Mouse (Mus musculus): ENCODE results near the gene Etv6.

Gene Etv6

DNA sequence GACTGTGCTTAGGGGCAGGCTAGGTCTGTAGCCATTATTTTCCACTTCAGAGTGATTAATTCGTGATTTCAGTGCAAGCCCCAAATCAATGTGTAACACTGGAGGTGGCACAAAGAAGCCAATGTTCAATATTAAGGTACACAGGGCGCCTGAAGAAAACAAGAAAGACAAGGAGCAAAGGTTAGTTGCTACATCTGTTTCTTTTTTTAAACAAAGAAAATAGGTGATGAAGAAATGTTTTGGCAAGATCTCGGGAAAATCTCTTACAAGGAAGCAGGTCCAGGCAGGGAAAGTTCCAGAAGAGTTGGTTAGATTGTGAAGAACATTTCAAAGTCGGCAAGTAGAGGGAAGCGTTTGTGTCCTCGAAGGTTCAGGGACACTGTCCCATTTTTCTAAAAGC is 39.5 kb downstream of the Etv6 start:
- no peak for DNase-seq (ENCODE audit: low read depth, low spot score)

DNA sequence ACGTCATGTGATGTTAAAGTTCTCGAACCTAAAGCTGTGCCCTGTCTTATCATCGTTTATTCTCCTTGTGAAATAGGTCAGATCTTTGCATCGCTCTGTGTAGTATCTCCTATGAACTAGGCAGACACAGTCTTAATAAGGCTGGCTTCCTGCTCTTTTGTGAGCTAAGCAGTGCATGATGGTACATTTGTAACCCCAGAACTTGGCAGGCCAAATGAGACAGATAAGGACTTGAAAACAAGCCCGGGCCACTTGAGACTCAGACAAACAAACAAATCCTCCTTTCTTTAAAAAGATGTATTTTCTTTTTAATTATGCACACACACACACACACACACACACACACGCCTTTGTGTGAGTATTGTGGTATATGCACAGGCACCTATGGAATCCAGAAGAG is 42.5 kb downstream of the Etv6 start:
- no peak for DNase-seq (ENCODE audit: low read depth, low spot score)

DNA sequence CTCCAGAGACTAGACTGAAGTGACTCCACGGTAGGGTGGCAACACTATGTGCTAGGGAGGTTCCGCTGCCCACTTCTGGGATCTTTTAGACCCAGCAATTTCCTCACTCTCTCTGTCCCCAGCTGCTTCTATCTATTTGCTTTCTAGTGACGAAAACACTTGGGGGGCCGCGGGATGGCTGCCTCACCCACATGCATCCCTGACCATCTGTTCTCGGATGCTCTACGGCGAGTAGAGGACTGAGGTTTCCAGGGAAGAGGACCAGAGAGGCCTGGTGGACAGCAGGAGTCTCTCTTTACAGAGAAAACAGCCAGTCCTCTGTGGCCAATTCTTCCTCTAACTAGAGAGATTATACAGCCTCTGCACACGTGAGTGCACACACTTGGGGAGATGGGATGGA is 43.6 kb downstream of the Etv6 start:
- no peak for DNase-seq (ENCODE audit: low read depth, low spot score)

DNA sequence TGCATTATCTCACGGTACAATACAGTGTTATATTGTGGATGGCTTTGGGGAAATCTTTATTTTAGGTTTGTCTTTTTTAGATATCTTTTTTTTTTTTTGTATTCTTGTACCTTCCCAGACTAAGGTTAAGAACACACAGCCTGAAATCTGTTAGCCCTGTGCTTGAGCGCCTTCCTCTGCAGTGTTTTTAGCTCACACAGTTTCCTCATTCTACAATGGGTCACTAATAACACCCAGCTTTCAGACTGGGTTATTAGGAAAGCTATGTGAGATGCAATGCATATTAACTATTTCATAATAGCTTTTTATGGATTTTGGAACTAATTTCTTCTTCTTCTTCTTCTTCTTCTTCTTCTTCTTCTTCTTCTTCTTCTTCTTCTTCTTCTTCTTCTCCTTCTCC is 44.1 kb downstream of the Etv6 start:
- DNase-seq (ENCODE audit: low read depth, low spot score), result no peak

DNA sequence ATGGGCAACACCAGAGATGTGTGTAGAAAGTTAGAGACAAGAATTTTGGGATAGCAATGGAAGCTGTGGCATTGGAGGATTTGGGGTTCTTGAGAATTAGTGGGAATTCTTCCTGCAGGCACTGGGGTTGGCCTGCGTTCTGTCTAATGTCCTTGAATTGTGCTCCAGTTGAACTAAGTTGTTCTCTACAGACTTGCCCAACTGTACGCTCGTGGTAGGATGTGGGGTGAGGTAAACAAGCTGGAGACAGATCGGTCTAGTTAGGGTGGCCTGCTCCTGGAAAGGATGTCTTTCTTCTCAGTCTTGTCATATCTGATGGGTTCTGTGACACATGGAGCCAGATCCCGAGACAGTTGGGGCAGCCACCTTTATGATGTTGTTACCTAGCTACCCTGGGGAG is 45.4 kb downstream of the Etv6 start:
- DNase-seq (ENCODE audit: low read depth, low spot score), result no peak

DNA sequence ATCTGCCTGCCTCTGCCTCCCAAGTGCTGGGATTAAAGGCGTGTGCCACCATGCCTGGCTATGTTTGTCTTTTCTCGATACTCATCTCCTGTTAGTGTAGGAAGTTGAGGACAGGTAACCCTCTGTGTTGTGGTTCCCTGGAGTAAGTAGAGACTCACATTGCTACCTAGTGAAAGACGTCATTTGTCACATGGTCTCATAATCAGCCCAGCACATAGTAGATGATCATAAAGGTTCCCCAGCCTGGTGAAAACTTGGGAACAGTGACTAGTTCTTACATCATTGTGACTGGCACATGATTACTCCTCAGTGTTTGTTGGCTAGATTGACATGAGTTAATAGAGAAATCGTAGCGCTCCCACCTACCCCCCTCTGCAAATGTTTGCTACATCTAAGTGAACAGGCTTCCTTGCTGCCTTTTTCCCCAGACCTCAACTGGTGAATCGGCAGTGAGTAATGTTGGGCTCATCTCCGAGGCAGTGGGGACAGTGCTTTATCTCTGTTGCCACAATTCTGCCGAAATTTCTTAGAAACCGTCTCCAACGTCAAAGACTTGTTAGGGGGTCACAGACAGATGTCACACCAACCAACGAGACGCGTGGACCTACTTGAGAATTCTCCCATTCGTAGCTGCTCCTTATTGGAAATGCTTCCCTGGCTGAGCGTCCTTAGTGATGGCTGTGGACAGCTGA is 46.9 kb downstream of the Etv6 start:
- no peak for DNase-seq (ENCODE audit: low read depth, low spot score)

DNA sequence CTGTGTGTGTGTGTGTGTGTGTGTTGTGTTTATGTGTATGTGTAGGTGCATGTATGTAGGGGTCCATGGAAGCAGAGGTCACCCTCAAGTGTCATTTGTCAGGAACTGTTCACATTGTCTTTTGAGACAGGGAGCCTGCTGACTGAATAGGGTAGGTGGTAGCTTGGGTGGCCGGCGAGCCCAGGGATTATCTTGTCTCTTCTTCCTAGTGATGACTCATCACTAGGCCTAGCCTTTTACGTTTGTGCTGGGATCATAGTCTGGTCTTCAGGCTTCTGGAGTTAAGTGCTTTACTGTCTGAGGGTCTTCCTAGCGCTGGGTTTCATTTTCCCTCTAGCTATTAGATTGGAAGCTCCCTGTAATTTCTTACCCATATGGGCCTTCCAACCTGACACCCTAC is 47.9 kb downstream of the Etv6 start:
- no peak for DNase-seq (ENCODE audit: low read depth, low spot score)

DNA sequence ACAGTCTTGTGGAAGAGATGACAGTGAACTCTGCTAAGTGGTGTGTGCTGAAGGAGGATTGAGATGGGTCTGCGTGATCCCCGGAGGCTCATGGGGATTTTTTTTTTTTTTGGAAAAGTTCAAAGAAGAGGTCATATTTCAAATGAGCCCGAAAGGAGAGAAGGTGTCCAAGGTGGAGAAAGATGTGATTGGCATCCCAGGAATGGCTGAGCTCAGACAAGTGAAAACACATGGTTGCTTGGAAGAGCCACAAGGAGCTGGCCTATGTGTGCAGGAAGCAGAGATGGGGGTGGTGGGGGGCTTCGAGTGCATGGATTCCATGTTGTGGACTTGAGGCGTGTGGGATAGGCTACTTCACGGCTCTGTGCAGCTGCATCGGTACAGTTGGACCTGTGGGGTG is 50.9 kb downstream of the Etv6 start:
- peak; percentile 5 for DNase-seq (ENCODE audit: low read depth, low spot score)

DNA sequence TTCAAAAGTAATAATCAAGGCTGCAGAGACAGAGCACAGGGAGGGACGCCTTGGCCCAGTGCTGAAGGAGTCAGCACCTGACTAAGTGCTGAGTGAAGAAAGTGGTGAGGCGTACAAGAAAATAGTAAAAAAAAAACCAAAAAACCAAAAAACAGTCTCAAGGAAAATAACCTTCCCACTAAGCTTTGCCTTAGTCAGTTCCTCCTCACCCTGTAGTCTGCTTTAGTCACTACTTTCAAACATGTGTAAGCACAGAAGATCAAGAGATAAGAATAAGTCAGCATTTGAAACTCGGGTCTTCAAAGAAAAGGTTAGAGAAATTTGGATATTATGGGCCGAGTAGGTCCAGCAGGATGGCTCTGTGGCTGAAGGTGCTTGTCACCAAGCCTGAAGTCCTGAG is 52.2 kb downstream of the Etv6 start:
- DNase-seq (ENCODE audit: low read depth, low spot score), result no peak

DNA sequence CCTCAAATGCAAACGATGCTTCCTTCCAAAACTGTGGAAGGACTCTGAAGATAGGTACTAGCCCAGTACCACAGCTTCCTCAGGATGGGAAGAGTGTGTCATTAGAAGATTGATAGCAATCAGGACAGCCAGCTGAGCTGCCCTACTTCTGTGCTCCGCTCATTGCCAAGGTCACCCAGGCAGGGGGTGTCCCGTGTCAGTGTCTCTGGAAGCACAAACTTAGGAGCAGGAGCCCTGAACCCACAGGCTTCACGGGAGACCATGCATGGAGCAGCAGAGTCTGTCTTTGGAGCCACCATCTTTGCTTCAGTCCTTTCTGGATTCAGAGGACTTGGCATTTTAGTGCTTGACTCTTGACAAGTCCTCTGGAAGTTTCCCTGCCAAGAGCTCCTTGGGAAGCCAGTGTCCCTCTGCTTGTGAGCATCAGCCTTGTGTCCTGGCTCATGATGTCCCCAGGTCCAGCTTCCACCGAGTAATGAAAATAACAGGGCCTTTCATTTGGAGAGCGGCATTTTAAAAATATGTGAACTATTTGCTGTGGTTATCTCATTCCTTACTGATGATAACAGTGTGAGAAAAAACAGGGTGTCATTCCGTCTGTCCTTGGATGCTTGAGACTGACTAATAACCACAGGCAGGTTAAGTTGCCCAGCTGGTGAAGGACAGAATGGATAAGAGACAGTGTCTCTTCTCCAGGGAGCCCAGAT is 54.3 kb downstream of the Etv6 start:
- DNase-seq (ENCODE audit: low read depth, low spot score), result no peak

DNA sequence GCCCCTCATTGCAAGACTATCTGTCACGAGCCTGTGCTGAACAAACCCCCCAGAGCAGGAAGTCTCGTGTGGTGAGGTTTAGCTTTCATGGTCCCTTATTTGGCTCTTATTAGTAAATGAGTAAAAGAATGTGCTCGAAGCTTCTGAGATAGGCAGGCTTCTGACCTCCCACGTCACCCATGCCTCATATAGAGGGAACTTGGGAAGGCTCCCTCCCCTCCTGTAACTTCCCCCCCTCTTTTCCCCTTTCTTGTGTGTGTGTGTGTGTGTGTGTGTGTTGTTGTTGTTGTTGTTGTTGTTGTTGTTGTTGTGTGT is 54.8 kb downstream of the Etv6 start:
- DNase-seq (ENCODE audit: low read depth, low spot score), result no peak

DNA sequence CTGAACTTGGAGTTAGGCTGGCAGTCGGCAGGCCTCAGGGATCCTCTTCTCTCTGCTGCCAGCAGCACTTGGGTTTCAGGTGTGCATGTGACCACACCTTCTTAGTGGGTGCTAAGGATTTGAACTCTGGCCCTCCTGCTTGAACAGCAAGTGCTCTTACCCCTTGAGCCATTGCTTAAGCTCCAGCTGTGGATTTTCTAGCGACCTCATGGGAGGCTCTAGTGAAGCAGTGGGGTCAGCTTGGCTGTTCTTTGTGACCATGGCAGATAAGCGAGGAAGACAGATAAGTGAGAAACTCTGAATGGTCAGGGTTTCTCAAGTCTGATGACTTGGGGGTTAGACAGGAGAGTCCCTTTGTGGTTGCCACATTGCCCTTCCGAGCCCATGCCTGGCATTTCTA is 55.4 kb downstream of the Etv6 start:
- DNase-seq (ENCODE audit: low read depth, low spot score), result no peak

DNA sequence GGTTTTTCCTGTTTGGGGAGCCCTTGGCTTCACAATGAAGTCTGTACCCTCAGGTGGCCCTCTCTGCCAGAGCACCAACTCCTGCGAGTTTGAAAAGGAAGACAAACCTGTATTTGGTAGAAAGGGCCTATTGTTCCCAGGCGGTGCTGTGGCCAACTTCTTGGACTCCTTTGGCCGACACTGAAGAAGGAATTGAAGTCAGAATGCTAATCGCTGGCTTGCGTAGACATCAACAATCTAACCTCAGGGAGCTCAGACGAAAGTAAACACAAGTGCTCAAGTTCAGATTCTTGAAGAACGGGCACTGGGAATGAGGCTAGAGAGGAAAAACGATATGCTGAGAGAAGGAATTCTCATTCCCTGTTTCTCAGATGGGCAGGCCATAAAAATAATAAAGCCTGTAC is 55.9 kb downstream of the Etv6 start:
- peak; percentile 2 for DNase-seq (ENCODE audit: low read depth, low spot score)

DNA sequence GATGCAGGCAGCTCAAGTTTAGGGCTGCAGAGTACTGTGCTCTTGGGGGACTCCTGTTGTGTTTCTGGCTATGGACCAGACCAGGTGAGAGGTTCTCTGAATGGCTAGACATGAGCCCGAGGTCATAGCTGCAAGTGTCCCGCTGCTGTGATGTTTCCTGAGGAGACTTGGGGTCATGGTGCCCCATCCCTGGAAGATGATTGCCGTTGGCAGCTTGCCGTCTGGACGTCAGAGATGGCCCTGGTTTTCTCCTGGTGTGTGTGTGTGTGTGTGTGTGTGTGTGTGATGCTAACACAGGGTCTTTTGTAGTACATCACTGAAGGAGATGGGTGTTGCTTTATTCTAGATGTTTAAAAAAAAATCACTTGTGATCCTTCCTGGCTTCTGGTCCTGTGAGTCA is 58.6 kb downstream of the Etv6 start:
- no peak for DNase-seq (ENCODE audit: low read depth, low spot score)

DNA sequence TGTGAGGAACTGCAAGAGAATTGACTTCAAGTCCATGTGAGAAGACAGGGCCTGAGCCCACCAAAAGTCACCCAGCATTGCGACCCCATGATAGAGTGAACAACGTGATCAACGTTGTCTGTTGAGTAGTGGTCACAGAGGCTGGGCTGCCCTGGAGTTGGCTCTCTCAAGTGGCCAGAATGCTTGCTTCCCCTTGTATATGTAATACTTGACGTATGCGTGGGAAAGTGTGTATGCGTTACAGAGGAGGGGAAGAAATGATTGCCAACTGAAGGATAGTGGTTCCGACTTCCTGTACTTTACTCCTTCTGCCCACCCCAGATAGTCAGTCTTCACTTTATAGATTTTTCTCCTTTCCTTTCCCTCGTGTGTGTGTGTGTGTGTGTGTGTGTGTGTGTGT is 59.1 kb downstream of the Etv6 start:
- no peak for DNase-seq (ENCODE audit: low read depth, low spot score)

DNA sequence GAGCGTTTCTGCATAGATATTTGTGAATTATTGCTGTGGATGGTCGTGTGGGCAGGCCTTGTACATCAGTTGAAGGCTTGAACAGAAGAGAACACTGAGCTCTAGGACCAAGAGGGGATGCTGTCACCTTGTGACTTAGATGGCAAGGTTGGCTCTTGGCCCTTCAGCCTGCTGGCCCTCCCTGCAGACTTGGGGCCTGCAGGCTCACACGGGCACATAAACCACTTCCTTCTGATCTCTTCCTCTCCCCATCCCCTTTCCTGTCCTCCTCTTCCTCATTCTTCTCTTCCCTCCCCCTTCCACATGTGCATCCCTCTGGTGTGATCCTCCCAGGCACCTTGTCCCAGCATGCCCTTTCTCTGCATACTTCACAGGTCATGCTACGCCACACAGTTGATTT is 60.1 kb downstream of the Etv6 start:
- DNase-seq (ENCODE audit: low read depth, low spot score), result no peak

DNA sequence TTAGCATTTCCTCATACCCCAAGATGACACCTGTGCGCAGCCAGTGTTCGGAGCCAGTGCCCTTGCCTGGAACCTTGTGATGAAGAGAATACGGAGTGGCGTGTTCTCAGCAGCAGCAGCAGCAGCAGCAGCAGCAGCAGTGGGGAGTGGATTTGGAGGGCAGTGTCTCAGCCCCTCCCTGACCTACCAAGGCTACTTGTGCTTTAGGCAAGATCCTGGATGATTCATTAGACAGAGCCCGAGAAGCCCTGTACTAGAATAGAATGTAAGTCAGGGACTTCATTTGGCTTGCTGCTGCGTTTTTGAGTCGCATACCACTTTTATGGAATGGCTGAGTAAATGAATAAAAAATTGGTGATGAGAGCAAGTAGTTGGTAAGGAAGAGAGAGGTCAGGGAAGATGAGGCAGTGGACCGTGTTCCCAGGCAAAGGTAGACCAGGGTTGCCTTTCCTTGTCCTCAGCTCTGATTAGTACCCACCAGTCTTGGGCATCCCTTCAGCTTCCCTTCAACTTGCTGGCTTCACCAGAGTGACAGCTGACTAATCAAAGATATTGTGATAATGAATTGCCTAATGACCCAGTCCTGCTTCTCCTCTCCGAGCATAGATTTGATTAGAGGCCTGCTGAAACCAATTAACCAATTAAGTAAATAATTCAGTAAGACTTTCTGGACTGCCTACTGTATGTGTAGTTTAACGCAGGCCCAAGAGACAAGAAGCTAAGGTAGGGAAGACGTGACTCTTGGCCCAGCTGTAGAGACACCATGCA is 64.7 kb downstream of the Etv6 start:
- no peak for DNase-seq (ENCODE audit: low read depth, low spot score)

DNA sequence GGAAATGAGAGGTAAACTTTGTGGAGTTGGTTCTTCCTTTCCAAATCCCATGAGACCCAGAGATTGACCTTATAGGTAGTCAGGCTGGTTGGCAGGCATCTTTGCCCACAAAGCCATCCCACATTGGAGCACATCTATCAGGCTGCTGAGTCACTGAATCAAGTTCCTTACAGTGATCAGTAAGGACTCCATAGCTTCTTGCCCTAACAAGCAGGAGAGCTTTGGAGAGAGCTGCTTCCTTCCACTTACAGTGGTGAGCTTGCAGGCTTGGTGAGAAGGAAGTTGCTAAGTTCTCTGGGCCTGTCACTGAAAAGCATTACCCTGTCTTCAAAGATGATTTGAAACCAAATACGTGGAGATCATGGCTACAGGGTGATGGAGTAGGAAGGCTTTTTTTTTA is 66.9 kb downstream of the Etv6 start:
- no peak for DNase-seq (ENCODE audit: low read depth, low spot score)

DNA sequence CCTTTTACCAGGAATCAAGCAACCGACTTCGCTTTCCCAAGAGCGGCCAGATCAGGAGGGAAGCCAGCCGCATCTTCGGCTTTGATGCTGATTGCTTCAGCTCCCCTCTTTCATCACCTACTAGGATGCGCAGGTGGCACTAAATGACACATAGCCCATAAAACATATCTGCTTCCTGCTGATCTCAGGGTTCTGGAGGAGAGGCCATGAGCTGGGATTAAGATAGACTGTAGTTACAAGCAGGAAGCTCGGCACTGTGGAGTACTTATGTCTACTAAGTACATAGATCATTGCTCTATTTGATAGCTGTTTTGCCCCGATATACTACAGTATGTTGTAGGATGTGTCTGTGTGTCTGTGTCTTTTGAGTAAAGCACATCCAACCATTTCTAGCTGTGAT is 68.0 kb downstream of the Etv6 start:
- DNase-seq (ENCODE audit: low read depth, low spot score), result no peak

DNA sequence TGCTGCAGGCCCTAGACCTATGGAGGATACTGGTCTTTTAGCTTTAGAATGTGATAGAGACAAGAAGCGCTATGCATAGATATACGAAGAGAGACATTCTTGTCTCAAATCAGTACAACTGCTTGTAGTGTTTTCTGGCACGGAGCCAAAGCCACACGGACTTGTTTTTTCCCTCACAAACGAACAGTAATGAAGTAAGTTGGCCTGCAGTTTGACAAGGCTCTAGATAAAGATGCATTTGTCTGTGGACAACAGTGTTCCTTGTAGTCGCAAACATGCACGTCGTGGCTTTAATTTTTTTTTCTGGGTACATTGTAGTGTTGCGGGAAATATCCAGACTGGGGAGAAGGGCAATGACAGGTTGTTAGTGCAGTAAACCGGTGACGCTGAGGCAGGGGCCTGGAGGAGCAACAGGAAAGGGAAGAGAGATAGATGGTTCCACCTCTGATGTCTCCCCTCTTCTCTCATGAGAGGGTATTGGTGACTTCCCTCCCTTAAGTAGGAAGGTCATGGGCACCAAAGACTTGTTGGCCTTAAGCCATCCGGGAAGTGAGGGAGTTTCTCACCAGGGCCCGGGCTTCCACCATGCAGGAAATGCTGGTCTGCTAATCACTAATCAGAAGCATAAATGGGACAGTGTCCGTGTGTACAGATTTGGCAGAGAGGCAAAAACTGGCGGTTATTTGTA is 70.2 kb downstream of the Etv6 start:
- DNase-seq (ENCODE audit: low read depth, low spot score), result no peak

DNA sequence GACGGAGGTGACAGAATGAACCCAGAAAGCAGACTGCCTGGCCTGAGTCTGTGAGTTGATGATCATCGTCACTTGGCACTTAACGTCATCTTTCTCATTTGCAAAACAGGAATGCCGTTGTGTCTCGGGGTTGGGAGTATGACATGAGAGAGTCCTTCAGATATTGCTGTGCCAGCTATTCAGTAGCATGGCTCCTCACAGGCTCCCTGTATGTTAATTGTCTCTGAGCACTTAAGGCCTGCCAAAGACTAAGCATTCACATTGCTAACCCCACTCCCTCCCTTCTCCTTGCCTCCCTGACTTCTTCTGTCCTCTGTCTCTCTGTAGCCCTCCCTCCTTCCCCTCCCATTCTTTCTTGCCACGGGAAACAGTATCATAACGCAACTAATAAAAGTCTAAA is 72.2 kb downstream of the Etv6 start:
- no peak for DNase-seq (ENCODE audit: low read depth, low spot score)

DNA sequence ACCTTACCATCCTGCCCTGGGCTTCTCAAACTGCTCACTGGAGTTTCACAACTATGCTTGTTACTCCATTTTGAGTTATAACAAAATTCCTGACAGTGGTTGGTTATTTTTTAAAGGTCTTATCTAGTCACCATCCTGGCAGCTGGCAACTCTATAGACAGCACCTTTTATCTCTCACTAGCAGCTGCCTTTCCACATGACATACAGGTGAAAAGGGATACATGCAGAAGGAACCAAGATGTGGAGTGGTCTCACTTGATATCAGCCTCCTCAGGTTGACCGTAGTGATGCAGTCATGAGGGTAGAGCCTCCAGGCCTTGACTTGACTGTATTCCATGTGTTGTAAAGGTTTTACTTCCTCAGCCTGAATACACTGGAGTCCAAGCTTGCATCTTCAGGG is 74.2 kb downstream of the Etv6 start:
- DNase-seq (ENCODE audit: low read depth, low spot score), result no peak

DNA sequence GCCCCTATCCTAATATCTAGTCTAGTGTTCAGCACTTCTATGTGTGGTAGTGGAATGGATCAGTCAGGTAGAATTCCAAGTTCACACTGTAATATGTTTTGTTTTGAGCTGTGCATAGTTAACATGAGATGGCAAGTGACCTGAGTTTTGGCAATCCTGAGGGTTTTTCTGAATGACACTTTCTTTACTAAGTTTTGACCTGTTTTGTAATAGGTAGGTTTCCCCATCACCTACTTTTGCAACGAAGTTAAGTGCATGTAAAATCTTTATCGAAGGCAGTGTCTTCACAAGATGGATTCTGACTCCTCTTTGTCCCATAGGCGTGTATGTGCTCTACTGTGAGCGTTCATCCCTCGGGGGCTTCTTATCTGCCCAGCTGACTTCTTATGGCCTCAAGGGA is 74.7 kb downstream of the Etv6 start:
- DNase-seq (ENCODE audit: low read depth, low spot score), result no peak
